21 mouse cellular contexts compared by ENCODE assay signal in the genomic region with DNA sequence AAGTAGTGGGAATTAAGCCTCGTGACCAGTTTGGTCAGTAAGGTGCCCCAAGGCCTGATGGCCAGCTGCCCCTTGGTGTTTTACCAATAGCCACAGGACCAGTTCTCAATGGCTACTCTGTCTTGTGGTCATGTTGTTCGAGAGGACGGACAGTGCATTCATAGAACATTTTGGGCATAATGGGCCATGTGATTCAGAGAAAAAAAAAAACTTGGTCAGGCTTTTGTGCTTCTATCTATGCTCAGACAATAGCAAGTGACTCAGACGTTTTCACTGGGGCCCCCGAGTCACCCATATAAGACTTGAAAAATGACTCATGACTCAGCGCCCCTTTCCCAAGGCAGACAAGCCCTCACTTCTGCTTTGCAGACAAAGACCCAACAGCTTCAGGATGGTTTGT.
DNase-seq lines count a peak whose midpoint lies in the region; ATAC-seq and TF ChIP-seq lines count a peak whose summit lies in the region.
"Had no signal": no experiment of that assay in that cellular context is flagged by ENCODE, and none has a peak within 500 bp of the region (broad histone marks: within the 10 kb centered on the region; RNA-seq: fewer than 3 reads in every experiment).

No protein-coding gene starts in this region.

- H3K4me2 ChIP-seq in intestine, postnatal 0 days (replicated peaks; ENCODE audit: low read depth) = no peak overlapping the region
- H3K4me2 ChIP-seq: embryonic facial prominence, embryonic 13.5 days; heart, embryonic 12.5 days; limb, embryonic 13.5 days; liver, embryonic 15.5 days; midbrain, embryonic 13.5 days had no signal

- H3K9me3 ChIP-seq in MEL (replicated peaks; ENCODE audit: insufficient read depth, low read length) = no peaks in the 10 kb centered on the region
- H3K9me3 ChIP-seq in intestine, postnatal 0 days (ENCODE audit: control insufficient read depth) = no peaks in the 10 kb centered on the region
- H3K9me3 ChIP-seq: embryonic facial prominence, embryonic 13.5 days; forebrain, embryonic 10.5 days; heart, embryonic 12.5 days; limb, embryonic 13.5 days; liver, embryonic 15.5 days; midbrain, embryonic 13.5 days had no signal

- peak overlapping the region; percentile 59 for H3K9ac ChIP-seq in MEL (ENCODE audit: control insufficient read depth, low read depth, low read length, poor library complexity, severe bottlenecking)
- no peak overlapping the region for H3K9ac ChIP-seq in intestine, postnatal 0 days (ENCODE audit: low read depth, low read length)
- H3K9ac ChIP-seq: embryonic facial prominence, embryonic 13.5 days; heart, embryonic 12.5 days; limb, embryonic 13.5 days; liver, embryonic 15.5 days; midbrain, embryonic 13.5 days had no signal

- TF ChIP-seq POLR2A in MEL (IDR thresholded peaks at IDR 0.05; ENCODE audit: control insufficient read depth in 1 of 2, insufficient read depth in 1 of 2, low read depth in 1 of 2, low read length in 2 of 2, poor library complexity in 1 of 2) = no peak
- TF ChIP-seq POLR2A in kidney, adult 2 months (IDR thresholded peaks at IDR 0.05; ENCODE audit: low read depth, low read length) = no peak

- intact Hi-C loops in heart, postnatal 36 days (cut with DNase I) = no loop called here

- H3K4me3 ChIP-seq in layer of hippocampus, adult 2 months = no peak overlapping the region
- peak overlapping the region; percentile 14 to 20; a peak in 2 of 4 replicates for H3K4me3 ChIP-seq in MEL (ENCODE audit: control insufficient read depth in 1 of 2, insufficient read depth in 1 of 2, low read depth in 2 of 2, low read length in 2 of 2)
- no peak overlapping the region for H3K4me3 ChIP-seq in brown adipose tissue, adult 24 weeks (ENCODE audit: insufficient read depth, low read depth, low read length)
- H3K4me3 ChIP-seq in intestine, postnatal 0 days (ENCODE audit: low read depth, low read length) = no peak overlapping the region
- H3K4me3 ChIP-seq in kidney, adult 2 months (ENCODE audit: insufficient read depth, low read depth, low read length) = no peak overlapping the region
- H3K4me3 ChIP-seq: embryonic facial prominence, embryonic 13.5 days; forebrain, embryonic 10.5 days; heart, embryonic 12.5 days; limb, embryonic 13.5 days; liver, embryonic 15.5 days; midbrain, embryonic 13.5 days had no signal

- peak; percentile 45; the same call in 1 of the 2 replicates for ATAC-seq in megakaryocyte, adult 5-6 weeks (ENCODE audit: poor library complexity, severe bottlenecking)
- no peak for ATAC-seq in intestine, postnatal 0 days
- ATAC-seq: inflammation-experienced regulatory T-cells, adult 6 months; midbrain, embryonic 13.5 days had no signal

- peak overlapping the region; percentile 57 for H3K27ac ChIP-seq in layer of hippocampus, adult 2 months
- H3K27ac ChIP-seq in MEL (ENCODE audit: control insufficient read depth, low read depth, low read length) = peak overlapping the region; percentile 96
- 0 out of 2 replicates have a peak overlapping the region, but pooled peaks have one; percentile 1 for H3K27ac ChIP-seq in brown adipose tissue, adult 24 weeks (replicated peaks; ENCODE audit: low read depth, low read length)
- no peak overlapping the region for H3K27ac ChIP-seq in intestine, postnatal 0 days (ENCODE audit: low read depth, low read length)
- no peak overlapping the region for H3K27ac ChIP-seq in kidney, adult 2 months (ENCODE audit: insufficient read depth, low read depth, low read length)
- H3K27ac ChIP-seq: embryonic facial prominence, embryonic 13.5 days; forebrain, embryonic 10.5 days; kidney, postnatal 0 days; limb, embryonic 13.5 days; liver, embryonic 15.5 days; midbrain, embryonic 13.5 days had no signal

- H3K36me3 ChIP-seq in MEL (ENCODE audit: control insufficient read depth in 1 of 2, insufficient read depth in 2 of 2, low read length in 2 of 2) = peaks cover 0 to 49% of the 10 kb centered on the region in 2 experiments; a peak in 2 of 4 replicates
- no peaks in the 10 kb centered on the region for H3K36me3 ChIP-seq in intestine, postnatal 0 days (ENCODE audit: control insufficient read depth, insufficient read depth)
- no peaks in the 10 kb centered on the region for H3K36me3 ChIP-seq in kidney, adult 2 months (ENCODE audit: control insufficient read depth, insufficient read depth, low read length)
- H3K36me3 ChIP-seq: embryonic facial prominence, embryonic 13.5 days; forebrain, embryonic 10.5 days; heart, embryonic 12.5 days; limb, embryonic 13.5 days; liver, embryonic 15.5 days; midbrain, embryonic 13.5 days had no signal

- no peaks in the 10 kb centered on the region for H3K27me3 ChIP-seq in MEL (ENCODE audit: control insufficient read depth in 1 of 2, insufficient read depth in 2 of 2, low read length in 2 of 2)
- no peaks in the 10 kb centered on the region; the same call in 1 of the 2 replicates for H3K27me3 ChIP-seq in intestine, postnatal 0 days (replicated peaks; ENCODE audit: control insufficient read depth, insufficient read depth, low read length)
- no peaks in the 10 kb centered on the region for H3K27me3 ChIP-seq in kidney, adult 2 months (replicated peaks; ENCODE audit: control insufficient read depth, insufficient read depth, low read length)

- no peak for TF ChIP-seq CTCF in layer of hippocampus, adult 2 months (conservative IDR thresholded peaks at IDR 0.05)
- TF ChIP-seq CTCF in MEL (IDR thresholded peaks at IDR 0.05 in 2 of 3, conservative IDR thresholded peaks at IDR 0.05 in 1 of 3; ENCODE audit: control insufficient read depth in 1 of 3, insufficient read depth in 1 of 3, low read depth in 2 of 3, low read length in 3 of 3, poor library complexity in 1 of 3, severe bottlenecking in 1 of 3) = no peak
- no peak for TF ChIP-seq CTCF in intestine, postnatal 0 days (IDR thresholded peaks at IDR 0.05; ENCODE audit: low read depth)
- no peak for TF ChIP-seq CTCF in kidney, adult 2 months (conservative IDR thresholded peaks at IDR 0.05; ENCODE audit: insufficient read depth, insufficient read length, low read depth, low read length)

- no peak for TF ChIP-seq RAD21 in MEL (IDR thresholded peaks at IDR 0.05; ENCODE audit: low read depth, low read length)

- 74% methylated on average over 6 of the region's 6 CpGs for WGBS in intestine, postnatal 0 days
- WGBS in kidney, adult 2 months = 80% methylated on average over 6 of the region's 6 CpGs

- H3K79me2 ChIP-seq in MEL (ENCODE audit: control insufficient read depth, insufficient read depth, low read length, poor library complexity) = peaks cover 2% of the 10 kb centered on the region; the same call in 1 of the 2 replicates

- TF ChIP-seq EP300 in MEL (IDR thresholded peaks at IDR 0.05; ENCODE audit: low read depth in 1 of 2, low read length in 2 of 2) = peak; percentile 74; a peak in 3 of 4 replicates

- peaks cover 18 to 50% of the 10 kb centered on the region in 2 experiments for H3K4me1 ChIP-seq in MEL (ENCODE audit: control insufficient read depth in 1 of 2, insufficient read depth in 2 of 2, low read length in 2 of 2)
- H3K4me1 ChIP-seq in brown adipose tissue, adult 24 weeks (ENCODE audit: control insufficient read depth, insufficient read depth, insufficient read length, low read length) = no peaks in the 10 kb centered on the region; the same call in 1 of the 2 replicates
- H3K4me1 ChIP-seq in intestine, postnatal 0 days (replicated peaks; ENCODE audit: control insufficient read depth, insufficient read depth, low read length) = no peaks in the 10 kb centered on the region
- H3K4me1 ChIP-seq in kidney, adult 2 months (ENCODE audit: control insufficient read depth, insufficient read depth, low read length) = peaks cover 8% of the 10 kb centered on the region; the same call in 1 of the 2 replicates

- DNase-seq in layer of hippocampus, adult 2 months (ENCODE audit: low spot score in 2 of 2) = no peak
- no peak for DNase-seq in layer of hippocampus, adult 11-12 months (ENCODE audit: low spot score)
- DNase-seq in MEL (ENCODE audit: low read depth, low spot score) = peak; percentile 95
- no peak for DNase-seq in kidney, adult 2 months
- DNase-seq in heart, postnatal 36 days = no peak
- DNase-seq: cerebellum, adult 11 months; gastrocnemius, postnatal 25 days; heart, postnatal 4 days; lung, postnatal 36 days; thymus, postnatal 4 days had no signal

TF ChIP-seq in MEL, 35 proteins besides CTCF, POLR2A, EP300 and RAD21 (continues in another document):
- TF ChIP-seq BHLHE40 (IDR thresholded peaks at IDR 0.05; ENCODE audit: borderline replicate concordance, low read depth, low read length) (no peak), ZNF384 (IDR thresholded peaks at IDR 0.05; ENCODE audit: low read depth, low read length) (peak; percentile 96), SIN3A (IDR thresholded peaks at IDR 0.05; ENCODE audit: low read length) (peak; percentile 70), E2F4 (IDR thresholded peaks at IDR 0.05; ENCODE audit: borderline replicate concordance, low read depth, low read length) (no peak), TCF12 (IDR thresholded peaks at IDR 0.05; ENCODE audit: low read depth, low read length) (no peak), USF1 (IDR thresholded peaks at IDR 0.05; ENCODE audit: low read depth, low read length) (peak; percentile 82), USF2 (IDR thresholded peaks at IDR 0.05; ENCODE audit: borderline replicate concordance in 1 of 2, insufficient read depth in 1 of 2, low read depth in 1 of 2, low read length in 2 of 2) (no peak; a peak in 1 of 4 replicates), NRF1 (IDR thresholded peaks at IDR 0.05; ENCODE audit: insufficient read depth, low read depth, low read length, poor library complexity, severe bottlenecking) (no peak), ETS1 (IDR thresholded peaks at IDR 0.05; ENCODE audit: low read depth, low read length) (peak; percentile 87), POLR2AphosphoS2 (IDR thresholded peaks at IDR 0.05; ENCODE audit: low read length) (no peak), MYB (IDR thresholded peaks at IDR 0.05; ENCODE audit: low read depth, low read length) (no peak), JUND (IDR thresholded peaks at IDR 0.05; ENCODE audit: low read depth, low read length) (peak; percentile 86), MAX (IDR thresholded peaks at IDR 0.05; ENCODE audit: low read length) (peak; percentile 82), MAFK (IDR thresholded peaks at IDR 0.05; ENCODE audit: borderline replicate concordance, low read depth, low read length) (peak; percentile 82), TAL1 (IDR thresholded peaks at IDR 0.05; ENCODE audit: low read length) (no peak), NELFE (IDR thresholded peaks at IDR 0.05; ENCODE audit: low read depth, low read length) (peak; percentile 36; the same call in 1 of the 2 replicates), RCOR1 (IDR thresholded peaks at IDR 0.05; ENCODE audit: low read depth, low read length) (0 out of 2 replicates have a peak, but pooled peaks have one; percentile 24), MXI1 (IDR thresholded peaks at IDR 0.05; ENCODE audit: low read depth, low read length) (peak; percentile 65), MYC (IDR thresholded peaks at IDR 0.05; ENCODE audit: low read depth, low read length) (peak; percentile 81; the same call in 1 of the 2 replicates), TBP (IDR thresholded peaks at IDR 0.05; ENCODE audit: low read depth, low read length) (peak; percentile 55; the same call in 1 of the 2 replicates), HCFC1 (IDR thresholded peaks at IDR 0.05; ENCODE audit: low read depth, low read length) (peak; percentile 34; the same call in 1 of the 2 replicates)

Comparison
In these comparisons a context has a peak if more than half of its experiments do, and no peak if none do; other contexts are left out.
1. H3K27ac ChIP-seq: peak in layer of hippocampus, adult 2 months (single experiment), MEL (single experiment) and brown adipose tissue, adult 24 weeks (single experiment); none in intestine, postnatal 0 days (single experiment) and kidney, adult 2 months (single experiment).
2. H3K4me3 ChIP-seq: peak in MEL (2 of 2); none in layer of hippocampus, adult 2 months (single experiment), brown adipose tissue, adult 24 weeks (single experiment), intestine, postnatal 0 days (single experiment) and kidney, adult 2 months (single experiment).